Comparison of ENCODE assay signal across 14 mouse cellular contexts in the genomic region with DNA sequence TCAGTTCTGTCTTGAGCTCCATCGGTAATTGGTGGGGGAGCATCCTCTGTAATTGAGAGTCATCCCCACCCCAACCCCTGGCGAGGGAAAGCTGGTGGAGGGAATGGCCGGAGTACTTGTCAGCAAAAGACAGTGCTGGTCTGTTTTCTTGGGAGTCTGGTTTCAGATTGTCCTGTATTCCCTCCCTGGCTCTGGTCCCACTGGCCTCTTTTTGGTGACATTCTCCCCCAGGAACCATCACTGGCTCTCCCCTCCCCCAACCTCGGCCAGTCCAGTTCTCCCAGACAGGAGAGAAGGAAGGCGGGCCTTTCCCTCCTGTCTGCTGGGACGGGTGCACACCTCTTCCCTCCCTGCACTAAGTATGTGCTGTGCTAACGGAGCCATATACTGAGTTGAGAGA. TPM values are rescaled to one million over a fixed set of nuclear protein-coding genes. Genes with fewer than 3 reads are reported as not detected.
DNase-seq lines count a peak whose midpoint lies in the region; ATAC-seq and TF ChIP-seq lines count a peak whose summit lies in the region.
"Had no signal": no experiment of that assay in that cellular context is flagged by ENCODE, and none has a peak within 500 bp of the region (broad histone marks: within the 10 kb centered on the region; RNA-seq: fewer than 3 reads in every experiment).

No protein-coding gene starts in this region.

- peaks cover 7% of the 10 kb centered on the region; the same call in 1 of the 2 replicates for H3K36me3 ChIP-seq in midbrain, postnatal 0 days (ENCODE audit: insufficient read depth, low read length)
- H3K36me3 ChIP-seq in midbrain, embryonic 11.5 days (ENCODE audit: control insufficient read depth, insufficient read depth, low read length), result no peaks in the 10 kb centered on the region
- H3K36me3 ChIP-seq: heart, embryonic 15.5 days; limb, embryonic 15.5 days had no signal

- H3K9ac ChIP-seq in midbrain, postnatal 0 days (replicated peaks; ENCODE audit: low read length, poor library complexity, severe bottlenecking), result no peak overlapping the region
- no peak overlapping the region for H3K9ac ChIP-seq in midbrain, embryonic 11.5 days (ENCODE audit: low read length)
- H3K9ac ChIP-seq: heart, embryonic 15.5 days; limb, embryonic 15.5 days had no signal

- no peak overlapping the region for H3K4me2 ChIP-seq in midbrain, postnatal 0 days (ENCODE audit: low read depth, low read length, poor library complexity, severe bottlenecking)
- no peak overlapping the region for H3K4me2 ChIP-seq in midbrain, embryonic 11.5 days
- H3K4me2 ChIP-seq: heart, embryonic 15.5 days; limb, embryonic 15.5 days had no signal

- H3K9me3 ChIP-seq in midbrain, postnatal 0 days (ENCODE audit: low read length), result no peaks in the 10 kb centered on the region
- H3K9me3 ChIP-seq in midbrain, embryonic 11.5 days (ENCODE audit: control insufficient read depth, low read length), result no peaks in the 10 kb centered on the region
- H3K9me3 ChIP-seq: heart, embryonic 15.5 days; limb, embryonic 15.5 days had no signal

- H3K4me1 ChIP-seq in midbrain, postnatal 0 days (ENCODE audit: insufficient read depth, low read length), result no peaks in the 10 kb centered on the region
- peaks cover 21% of the 10 kb centered on the region for H3K4me1 ChIP-seq in midbrain, embryonic 11.5 days (ENCODE audit: control insufficient read depth, insufficient read depth, low read length)

- H3K27ac ChIP-seq in midbrain, postnatal 0 days (ENCODE audit: low read depth, low read length), result no peak overlapping the region
- H3K27ac ChIP-seq in midbrain, embryonic 11.5 days (ENCODE audit: low read depth, low read length), result no peak overlapping the region
- H3K27ac ChIP-seq: heart, embryonic 15.5 days; limb, embryonic 15.5 days had no signal

- ATAC-seq in cerebellum, adult (ENCODE audit: insufficient number of reproducible peaks, low FRiP score, low TSS enrichment), result no peak
- no peak for ATAC-seq in midbrain, postnatal 0 days (ENCODE audit: low FRiP score)
- no peak for ATAC-seq in midbrain, embryonic 11.5 days (ENCODE audit: low FRiP score)

- 67% methylated on average over 7 of the region's 7 CpGs for WGBS in midbrain, postnatal 0 days
- 70% methylated on average over 7 of the region's 7 CpGs for WGBS in midbrain, embryonic 11.5 days

- peak; percentile 75 to 82 for DNase-seq in cerebellum, postnatal 10 days
- DNase-seq in layer of hippocampus, adult 11-12 months (ENCODE audit: low spot score), result peak; percentile 39
- DNase-seq in layer of hippocampus, adult 9-11 months, result no peak
- peak; percentile 47 for DNase-seq in midbrain, postnatal 0 days (ENCODE audit: low spot score)
- no peak for DNase-seq in midbrain, embryonic 11.5 days (ENCODE audit: low spot score, missing footprints)
- peak; percentile 46 to 71 for DNase-seq in cerebellum, postnatal 14 days
- no peak for DNase-seq in lung, postnatal 14 days
- DNase-seq: adrenal gland, adult 2 months; kidney, adult 8-10 months; lung, adult 2 months; thymus, adult 18-20 months had no signal

- no peaks in the 10 kb centered on the region for H3K27me3 ChIP-seq in midbrain, postnatal 0 days (ENCODE audit: insufficient read depth, low read length)
- no peaks in the 10 kb centered on the region for H3K27me3 ChIP-seq in midbrain, embryonic 11.5 days (ENCODE audit: control insufficient read depth, insufficient read depth, low read length)
- H3K27me3 ChIP-seq: heart, embryonic 15.5 days; limb, embryonic 15.5 days had no signal

- TF ChIP-seq CTCF in midbrain, postnatal 0 days (IDR thresholded peaks at IDR 0.05), result no peak

- H3K4me3 ChIP-seq in midbrain, postnatal 0 days (ENCODE audit: low read depth, low read length), result no peak overlapping the region
- no peak overlapping the region for H3K4me3 ChIP-seq in midbrain, embryonic 11.5 days (ENCODE audit: low read depth, low read length)
- H3K4me3 ChIP-seq: heart, embryonic 15.5 days; limb, embryonic 15.5 days had no signal

RNA-seq across cellular contexts. Expression of a gene that starts 6.3 kb away (rescaled TPM):
- total RNA-seq in midbrain, postnatal 0 days (2014; rRNA removed), result 313 and 334 TPM in 2 replicates
- 143 and 146 TPM in 2 replicates for polyA plus RNA-seq in midbrain, postnatal 0 days (2015; fragmentation: Nextera tagmentation; extraction: Ambion mirVana)
- 43.5 and 47.6 TPM in 2 replicates for polyA plus RNA-seq in midbrain, embryonic 11.5 days (2014; fragmentation: Nextera tagmentation; extraction: Ambion mirVana)

RNA-seq across cellular contexts. Expression of a gene that starts 7.5 kb away (rescaled TPM):
- total RNA-seq in midbrain, postnatal 0 days (2014; rRNA removed), result 90.5 and 96.3 TPM in 2 replicates
- 95.7 and 104 TPM in 2 replicates for polyA plus RNA-seq in midbrain, postnatal 0 days (2015; fragmentation: Nextera tagmentation; extraction: Ambion mirVana)
- polyA plus RNA-seq in midbrain, embryonic 11.5 days (2014; fragmentation: Nextera tagmentation; extraction: Ambion mirVana), result 35.5 and 37.5 TPM in 2 replicates

RNA-seq across cellular contexts. Expression of a gene that starts 24.1 kb away (rescaled TPM):
- total RNA-seq in midbrain, postnatal 0 days (2014; rRNA removed), result 1.9 and 3.3 TPM in 2 replicates
- polyA plus RNA-seq in midbrain, postnatal 0 days (2015; fragmentation: Nextera tagmentation; extraction: Ambion mirVana), result 4.5 TPM in 2 replicates
- 2.7 and 4.1 TPM in 2 replicates for polyA plus RNA-seq in midbrain, embryonic 11.5 days (2014; fragmentation: Nextera tagmentation; extraction: Ambion mirVana)

RNA-seq across cellular contexts. Expression of a gene that starts 30.2 kb away (rescaled TPM):
- total RNA-seq in midbrain, postnatal 0 days (2014; rRNA removed), result 605 and 614 TPM in 2 replicates
- polyA plus RNA-seq in midbrain, postnatal 0 days (2015; fragmentation: Nextera tagmentation; extraction: Ambion mirVana), result 227 and 260 TPM in 2 replicates
- polyA plus RNA-seq in midbrain, embryonic 11.5 days (2014; fragmentation: Nextera tagmentation; extraction: Ambion mirVana), result 385 and 399 TPM in 2 replicates

RNA-seq across cellular contexts. Expression of a gene that starts 47.2 kb away (rescaled TPM):
- 0.66 and 2.7 TPM in 2 replicates for total RNA-seq in midbrain, postnatal 0 days (2014; rRNA removed)
- 2.9 TPM in 2 replicates for polyA plus RNA-seq in midbrain, postnatal 0 days (2015; fragmentation: Nextera tagmentation; extraction: Ambion mirVana)
- polyA plus RNA-seq in midbrain, embryonic 11.5 days (2014; fragmentation: Nextera tagmentation; extraction: Ambion mirVana), result 1.7 and 2.4 TPM in 2 replicates

Comparison
In these comparisons a context has a peak if more than half of its experiments do, and no peak if none do; other contexts are left out.
1. DNase-seq: peak in cerebellum, postnatal 10 days (2 of 2), layer of hippocampus, adult 11-12 months (single experiment), midbrain, postnatal 0 days (single experiment) and cerebellum, postnatal 14 days (2 of 2); none in layer of hippocampus, adult 9-11 months (single experiment), midbrain, embryonic 11.5 days (single experiment) and lung, postnatal 14 days (single experiment).